Mouse (Mus musculus): Measurements from ENCODE around the gene Adat3. TPM values are rescaled to one million over a fixed set of nuclear protein-coding genes. Genes with fewer than 3 reads are reported as not detected.

The Adat3 gene
- total and polyA plus RNA-seq, 2 experiments = 0.28 to 5.5 TPM

- DNase-seq (ENCODE audit: extremely low read depth, low read depth, low spot score) = no peak
- no peaks in the 10 kb centered on the region for H3K36me3 ChIP-seq (ENCODE audit: control insufficient read depth, insufficient read depth, low read length)
- peak overlapping the region; percentile 92 for H3K4me3 ChIP-seq (ENCODE audit: insufficient read depth, low read depth, low read length)
- peaks cover 22% of the 10 kb centered on the region for H3K4me1 ChIP-seq (ENCODE audit: control insufficient read depth, insufficient read depth, low read length)
- peaks cover 43% of the 10 kb centered on the region for H3K79me2 ChIP-seq (ENCODE audit: control insufficient read depth, insufficient read depth, low read length)
- peak overlapping the region; percentile 22 for H3K27ac ChIP-seq (replicated peaks; ENCODE audit: insufficient read depth, low read depth, low read length)
- WGBS = 5% methylated on average over 12 of the region's 12 CpGs
- H3K9ac ChIP-seq (ENCODE audit: low read depth, low read length) = peak overlapping the region; percentile 95
- no peaks in the 10 kb centered on the region for H3K27me3 ChIP-seq (ENCODE audit: control insufficient read depth, insufficient read depth, low read length)
- TF ChIP-seq POLR2A (IDR thresholded peaks at IDR 0.05; ENCODE audit: extremely low read depth, insufficient read depth, low read length) (no peak), CTCF (IDR thresholded peaks at IDR 0.05; ENCODE audit: low read depth, low read length) (no peak)
These were observed 13.4 kb upstream of the Adat3 start for GRCm38 (mm10) chr10:80589127-80589878.

- H3K4me3 ChIP-seq (ENCODE audit: insufficient read depth, low read depth, low read length) = peak within 1 kb of the TSS; percentile 92
- peak; percentile 94 for DNase-seq (ENCODE audit: extremely low read depth, low read depth, low spot score)
- H3K4me1 ChIP-seq (ENCODE audit: control insufficient read depth, insufficient read depth, low read length) = peaks cover 15% of the 10 kb centered on the region
- WGBS = 1% methylated on average over 73 of the region's 73 CpGs
- H3K79me2 ChIP-seq (ENCODE audit: control insufficient read depth, insufficient read depth, low read length) = peaks cover 43% of the 10 kb centered on the region
- no peaks in the 10 kb centered on the region for H3K27me3 ChIP-seq (ENCODE audit: control insufficient read depth, insufficient read depth, low read length)
- peak; percentile 86 for TF ChIP-seq POLR2A (IDR thresholded peaks at IDR 0.05; ENCODE audit: extremely low read depth, insufficient read depth, low read length)
- TF ChIP-seq CTCF (IDR thresholded peaks at IDR 0.05; ENCODE audit: low read depth, low read length) = no peak
- peak within 1 kb of the TSS; percentile 95 for H3K9ac ChIP-seq (ENCODE audit: low read depth, low read length)
- H3K27ac ChIP-seq (replicated peaks; ENCODE audit: insufficient read depth, low read depth, low read length) = peak within 1 kb of the TSS; percentile 22
- no peaks in the 10 kb centered on the region for H3K36me3 ChIP-seq (ENCODE audit: control insufficient read depth, insufficient read depth, low read length)
These were observed 12.5 kb upstream of the Adat3 start, which contains the start of gene Abhd17a for GRCm38 (mm10) chr10:80589879-80590854. Abhd17a (minus strand) TSS chr10:80590341.

GRCm38 (mm10) chr10:80596318-80596717, 6.4 kb upstream of the Adat3 start:
- Histone ChIP-seq H3K4me1 (ENCODE audit: control insufficient read depth, insufficient read depth, low read length) (no peaks in the 10 kb centered on the region), H3K4me3 (ENCODE audit: insufficient read depth, low read depth, low read length) (no peak overlapping the region), H3K27me3 (ENCODE audit: control insufficient read depth, insufficient read depth, low read length) (no peaks in the 10 kb centered on the region), H3K27ac (replicated peaks; ENCODE audit: insufficient read depth, low read depth, low read length) (no peak overlapping the region; the same call in 1 of the 2 replicates), H3K36me3 (ENCODE audit: control insufficient read depth, insufficient read depth, low read length) (no peaks in the 10 kb centered on the region), H3K9ac (ENCODE audit: low read depth, low read length) (no peak overlapping the region), H3K79me2 (ENCODE audit: control insufficient read depth, insufficient read depth, low read length) (no peaks in the 10 kb centered on the region)
- WGBS = 72% methylated on average over 4 of the region's 4 CpGs
- DNase-seq (ENCODE audit: extremely low read depth, low read depth, low spot score) = no peak
- TF ChIP-seq POLR2A (IDR thresholded peaks at IDR 0.05; ENCODE audit: extremely low read depth, insufficient read depth, low read length) (no peak), CTCF (IDR thresholded peaks at IDR 0.05; ENCODE audit: low read depth, low read length) (no peak)

- Histone ChIP-seq H3K4me1 (ENCODE audit: control insufficient read depth, insufficient read depth, low read length) (peaks cover 11% of the 10 kb centered on the region), H3K27ac (replicated peaks; ENCODE audit: insufficient read depth, low read depth, low read length) (peak overlapping the region; percentile 79)
- WGBS = 27% methylated on average over 7 of the region's 7 CpGs
These were observed 684 bp downstream of the Adat3 start for GRCm38 (mm10) chr10:80603364-80603763.

GRCm38 (mm10) chr10:80604001-80604509, 1.4 kb downstream of the Adat3 start:
- Histone ChIP-seq H3K4me3 (ENCODE audit: insufficient read depth, low read depth, low read length) (no peak overlapping the region), H3K27ac (replicated peaks; ENCODE audit: insufficient read depth, low read depth, low read length) (no peak overlapping the region; the same call in 1 of the 2 replicates), H3K36me3 (ENCODE audit: control insufficient read depth, insufficient read depth, low read length) (no peaks in the 10 kb centered on the region), H3K27me3 (ENCODE audit: control insufficient read depth, insufficient read depth, low read length) (no peaks in the 10 kb centered on the region), H3K79me2 (ENCODE audit: control insufficient read depth, insufficient read depth, low read length) (peaks cover 33% of the 10 kb centered on the region), H3K4me1 (ENCODE audit: control insufficient read depth, insufficient read depth, low read length) (peaks cover 11% of the 10 kb centered on the region), H3K9ac (ENCODE audit: low read depth, low read length) (no peak overlapping the region)
- no peak for TF ChIP-seq CTCF (IDR thresholded peaks at IDR 0.05; ENCODE audit: low read depth, low read length)
- DNase-seq (ENCODE audit: extremely low read depth, low read depth, low spot score) = no peak
- WGBS = 90% methylated on average over 7 of the region's 7 CpGs

More at GRCm38 (mm10) chr10:80603364-80603763, 684 bp downstream of the Adat3 start:
- Histone ChIP-seq H3K4me3 (ENCODE audit: insufficient read depth, low read depth, low read length) (peak overlapping the region; percentile 95), H3K27me3 (ENCODE audit: control insufficient read depth, insufficient read depth, low read length) (no peaks in the 10 kb centered on the region), H3K36me3 (ENCODE audit: control insufficient read depth, insufficient read depth, low read length) (no peaks in the 10 kb centered on the region), H3K9ac (ENCODE audit: low read depth, low read length) (peak overlapping the region; percentile 83), H3K79me2 (ENCODE audit: control insufficient read depth, insufficient read depth, low read length) (peaks cover 33% of the 10 kb centered on the region)
- DNase-seq (ENCODE audit: extremely low read depth, low read depth, low spot score) = no peak
- no peak for TF ChIP-seq POLR2A (IDR thresholded peaks at IDR 0.05; ENCODE audit: extremely low read depth, insufficient read depth, low read length)
- TF ChIP-seq CTCF (IDR thresholded peaks at IDR 0.05; ENCODE audit: low read depth, low read length) = no peak
